Mouse (Mus musculus) megakaryocyte, embryonic 14.5 days (primary cell): ENCODE results near the gene Hyal3.

Source experiments
- FLI1 ChIP-seq: IDR thresholded peaks from 2 replicates; pipeline ENCODE4 v1.6.1; 2012; ENCODE audit warnings: low read length, inconsistent platforms, mixed read lengths
- GATA1 ChIP-seq: IDR thresholded peaks from 3 replicates; pipeline ENCODE4 v1.6.1; 2012; ENCODE audit warnings: mixed read lengths, low read length, inconsistent platforms, borderline replicate concordance

DNA sequence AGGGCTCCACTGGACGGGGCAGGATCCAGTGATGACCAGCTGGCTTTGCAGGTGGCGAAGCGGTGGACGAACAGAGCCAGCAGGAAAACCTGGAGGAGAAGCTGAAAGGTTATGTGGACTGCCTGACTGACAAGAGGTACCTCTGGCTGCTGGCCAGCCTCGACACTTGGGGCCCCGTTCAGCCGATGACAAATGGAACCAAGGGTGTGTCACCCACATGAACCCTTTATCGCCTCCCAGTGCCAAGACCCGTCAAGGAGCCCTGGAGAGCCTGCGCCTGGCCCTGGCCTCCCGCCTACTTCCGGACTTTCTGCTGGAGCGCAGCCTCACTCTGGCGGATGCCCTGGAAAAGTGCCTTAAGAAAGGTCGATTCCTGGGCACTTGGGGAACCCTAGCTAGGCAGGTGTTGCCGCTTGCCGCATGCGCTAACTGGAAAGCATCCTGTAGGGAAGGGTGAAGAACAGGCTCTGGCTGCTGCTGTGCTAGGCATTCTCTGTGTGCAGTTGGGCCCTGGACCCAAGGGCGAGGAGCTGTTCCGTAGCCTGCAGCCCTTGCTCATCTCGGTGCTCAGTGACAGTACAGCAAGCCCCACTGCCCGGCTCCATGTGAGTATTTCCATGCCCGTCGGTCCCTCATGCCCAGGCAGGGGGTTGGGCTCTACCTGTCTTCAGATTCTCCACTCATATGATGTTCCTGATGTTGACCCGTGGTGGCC lies 9.6 kb downstream of the Hyal3 start:
- TF ChIP-seq GATA1: no peak
- TF ChIP-seq FLI1: no peak
